Mouse (Mus musculus): ENCODE measurements at regions not wholly inside any gene's neighbourhood (a gene's known extent, or its start where the extent isn't known, plus 50 kb on each side); places are given as distances from the start of the nearest gene placed in this dataset.

DNA sequence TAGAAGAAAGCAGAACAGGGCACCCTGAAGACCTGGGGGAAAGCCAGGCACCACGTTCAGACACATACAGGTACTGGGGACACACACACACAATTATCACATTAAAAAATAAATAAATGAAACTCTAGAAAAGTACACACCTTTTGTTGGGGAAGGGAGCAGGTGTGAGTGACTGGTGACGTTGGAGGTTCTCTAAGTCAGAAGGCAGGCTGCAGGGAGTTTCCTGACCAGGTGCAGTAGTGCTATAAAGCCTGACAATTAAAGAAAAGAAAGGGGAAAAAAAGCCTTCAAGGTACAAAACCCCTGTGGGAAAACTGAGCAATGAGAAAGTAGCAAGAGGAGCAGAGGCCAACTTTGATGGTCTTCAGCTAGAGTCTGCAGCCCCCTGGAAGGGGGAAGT is 145.1 kb upstream of the Nfe2l3 start:
- no peak for TF ChIP-seq CTCF (IDR thresholded peaks at IDR 0.05; ENCODE audit: low read depth, low read length)
- no peak for TF ChIP-seq POLR2A (IDR thresholded peaks at IDR 0.05; ENCODE audit: borderline replicate concordance, low read depth, low read length)

All from bone marrow macrophage, adult 2 months (primary cell).